Mouse (Mus musculus) cerebellum, adult 2 months (tissue): ENCODE data around the gene 6430571L13Rik.

Experiments
- CTCF ChIP-seq: fragments of 200-500 bp; IDR thresholded peaks from 2 replicates; pipeline ENCODE4 v1.5.1; 2011; ENCODE audit warnings: low read depth, mild to moderate bottlenecking, control low read depth, low read length, moderate library complexity, borderline replicate concordance; ENCODE audit not compliant: insufficient read depth
- POLR2A ChIP-seq: fragments of 200-500 bp; IDR thresholded peaks from 2 replicates; pipeline ENCODE4 v1.6.1; 2011; ENCODE audit warnings: low read length, control low read depth, borderline replicate concordance; ENCODE audit not compliant: insufficient read depth

DNA sequence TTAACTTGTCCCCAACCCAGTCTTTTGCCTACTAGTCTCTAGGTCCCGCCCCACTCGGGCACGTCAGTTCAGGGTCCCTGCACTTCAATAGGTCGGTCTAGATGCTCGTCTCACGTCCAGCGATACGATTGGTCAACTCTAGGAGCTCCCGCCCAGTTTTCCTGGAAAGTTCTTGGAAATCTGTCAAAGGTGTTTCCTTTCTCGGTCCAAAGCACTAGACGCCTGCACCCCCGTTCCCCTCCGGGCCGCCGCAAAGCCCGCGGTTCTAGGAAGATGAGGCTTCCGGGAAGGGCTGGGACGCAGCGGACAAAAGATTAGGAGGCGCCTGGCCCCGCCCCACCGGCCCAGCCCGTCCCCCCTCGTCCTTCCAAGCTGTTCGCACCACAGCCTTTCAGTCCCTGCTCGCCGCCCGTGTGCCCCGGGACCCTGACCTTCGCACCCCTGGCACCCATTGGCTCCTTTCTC, 43.9 kb upstream of the 6430571L13Rik start:
- no peak for TF ChIP-seq CTCF
- TF ChIP-seq POLR2A = no peak
